Mouse (Mus musculus): ENCODE measurements around the gene Mapk7.

The Mapk7 gene

GRCm38 (mm10) chr11:61494129-61494997 is at the start of gene Mapk7:
Gene Mapk7, minus strand, starts transcription at chr11:61494406.
- DNase-seq, result peak; percentile 97

GRCm38 (mm10) chr11:61541106-61541505 is 46.9 kb upstream of the Mapk7 start:
- no peak for DNase-seq

- DNase-seq, result no peak
Measured at GRCm38 (mm10) chr11:61540642-61541041, 46.4 kb upstream of the Mapk7 start.

GRCm38 (mm10) chr11:61537362-61537761 is 43.2 kb upstream of the Mapk7 start:
- DNase-seq, result no peak

GRCm38 (mm10) chr11:61536952-61537351 is 42.7 kb upstream of the Mapk7 start:
- DNase-seq, result no peak

GRCm38 (mm10) chr11:61535530-61535929 is 41.3 kb upstream of the Mapk7 start:
- no peak for DNase-seq

GRCm38 (mm10) chr11:61533571-61533970 is 39.4 kb upstream of the Mapk7 start:
- no peak for DNase-seq

- DNase-seq, result no peak
Measured at GRCm38 (mm10) chr11:61532820-61533219, 38.6 kb upstream of the Mapk7 start.

GRCm38 (mm10) chr11:61529268-61529713 is 35.1 kb upstream of the Mapk7 start:
- DNase-seq, result peak; percentile 94

GRCm38 (mm10) chr11:61526872-61527271 is 32.7 kb upstream of the Mapk7 start:
- DNase-seq, result peak; percentile 88

GRCm38 (mm10) chr11:61519484-61520107 is 25.4 kb upstream of the Mapk7 start:
- DNase-seq, result no peak

GRCm38 (mm10) chr11:61518871-61519270 is 24.7 kb upstream of the Mapk7 start:
- no peak for DNase-seq

GRCm38 (mm10) chr11:61517971-61518370 is 23.8 kb upstream of the Mapk7 start:
- no peak for DNase-seq

- DNase-seq, result no peak
Measured at GRCm38 (mm10) chr11:61514953-61515352, 20.7 kb upstream of the Mapk7 start.

GRCm38 (mm10) chr11:61504713-61505257 is 10.6 kb upstream of the Mapk7 start, which contains the start of gene B9d1:
Gene B9d1, plus strand, starts transcription at chr11:61505144.
- DNase-seq, result peak; percentile 98

- no peak for DNase-seq
Measured at GRCm38 (mm10) chr11:61503933-61504332, 9.7 kb upstream of the Mapk7 start.

- DNase-seq, result no peak
Measured at GRCm38 (mm10) chr11:61498736-61499504, 4.7 kb upstream of the Mapk7 start.

GRCm38 (mm10) chr11:61497490-61497889 is 3.3 kb upstream of the Mapk7 start:
- DNase-seq, result no peak

GRCm38 (mm10) chr11:61495528-61495927 is 1.3 kb upstream of the Mapk7 start:
- no peak for DNase-seq

- peak; percentile 74 for DNase-seq
Measured at GRCm38 (mm10) chr11:61493525-61494128, 579 bp downstream of the Mapk7 start.

GRCm38 (mm10) chr11:61492749-61493401 is 1.3 kb downstream of the Mapk7 start:
- DNase-seq, result no peak

GRCm38 (mm10) chr11:61490944-61491520 is 3.2 kb downstream of the Mapk7 start:
- DNase-seq, result peak; percentile 57
